Mouse (Mus musculus) megakaryocyte, embryonic 14.5 days (primary cell): Measurements from ENCODE around the gene Ppp1cb.

Experiments
- FLI1 ChIP-seq: IDR thresholded peaks from 2 replicates; pipeline ENCODE4 v1.6.1; 2012; ENCODE audit warnings: low read length, inconsistent platforms, mixed read lengths
- GATA1 ChIP-seq: IDR thresholded peaks from 3 replicates; pipeline ENCODE4 v1.6.1; 2012; ENCODE audit warnings: mixed read lengths, low read length, inconsistent platforms, borderline replicate concordance

DNA sequence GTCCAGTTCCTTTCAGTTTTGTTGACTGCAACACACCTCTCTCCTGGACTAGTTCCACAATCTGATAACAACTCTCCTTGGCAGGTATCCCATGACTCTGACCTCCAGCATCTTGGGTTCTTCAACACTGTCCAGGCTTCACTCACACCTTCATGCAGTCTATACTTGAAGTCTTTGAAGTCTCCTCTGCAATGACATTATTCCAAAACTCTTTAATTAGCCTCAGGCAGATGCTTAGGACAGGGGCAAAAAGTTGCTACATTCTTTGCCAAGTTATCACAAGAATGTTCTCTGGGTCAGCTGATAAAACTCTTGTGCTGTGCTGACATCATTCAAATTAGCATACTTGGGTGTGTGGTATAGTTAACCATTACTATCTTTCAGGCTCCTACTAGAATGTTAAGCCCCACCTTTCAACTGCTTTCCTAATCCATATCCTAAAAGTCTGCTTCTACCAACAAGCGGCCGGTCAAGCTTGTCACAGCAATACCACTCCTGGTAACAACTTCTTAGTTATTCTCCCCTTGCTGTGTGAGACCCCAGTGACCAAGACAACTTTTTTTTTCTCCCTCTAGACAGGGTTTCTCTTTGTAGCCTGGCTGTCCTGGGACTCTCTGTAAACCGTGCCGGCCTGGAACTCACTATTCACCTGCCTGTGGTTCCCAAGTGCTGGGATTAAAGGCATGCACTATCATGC lies 13.8 kb downstream of the Ppp1cb start:
- TF ChIP-seq GATA1 (no peak), FLI1 (no peak)
